Mouse (Mus musculus): ENCODE data around the gene Elovl6.
A peak's percentile ranks its signal among the peaks of the same experiment; 100 is the strongest.

Elovl6 gene

DNA sequence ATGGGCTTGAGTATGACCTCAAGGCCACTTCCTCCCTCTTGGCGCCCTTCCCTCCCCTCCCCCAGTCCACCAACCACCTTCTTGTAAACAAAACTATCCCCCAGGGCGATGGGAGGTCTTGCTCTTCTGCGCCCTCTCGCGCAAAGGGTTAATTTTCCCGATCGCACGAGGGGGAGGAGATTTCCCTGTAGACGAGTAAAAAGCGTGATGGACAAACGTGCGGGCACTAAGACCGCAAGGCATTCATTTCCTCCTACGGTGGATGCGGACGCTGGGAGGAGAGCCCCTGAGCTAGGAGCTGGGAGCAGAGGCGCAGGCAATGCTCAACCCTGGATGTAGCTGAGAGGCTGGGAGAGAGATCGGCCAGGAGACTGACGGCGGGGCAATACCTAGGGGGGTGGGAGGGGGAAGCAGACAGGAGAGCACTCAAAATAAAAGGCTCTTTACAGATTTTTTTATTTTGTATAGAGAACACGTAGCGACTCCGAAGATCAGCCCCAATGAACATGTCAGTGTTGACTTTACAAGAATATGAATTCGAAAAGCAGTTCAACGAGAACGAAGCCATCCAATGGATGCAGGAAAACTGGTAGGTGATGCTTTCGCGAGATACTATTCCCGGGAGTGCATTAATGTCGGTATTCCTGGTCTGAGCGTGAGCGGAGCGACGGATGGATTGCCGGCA, at the start of gene Elovl6:
Gene Elovl6 (plus strand): TSS at position 176 of the 685 bp plus-strand sequence.
- peak; percentile 65 for DNase-seq (ENCODE audit: low spot score)

DNA sequence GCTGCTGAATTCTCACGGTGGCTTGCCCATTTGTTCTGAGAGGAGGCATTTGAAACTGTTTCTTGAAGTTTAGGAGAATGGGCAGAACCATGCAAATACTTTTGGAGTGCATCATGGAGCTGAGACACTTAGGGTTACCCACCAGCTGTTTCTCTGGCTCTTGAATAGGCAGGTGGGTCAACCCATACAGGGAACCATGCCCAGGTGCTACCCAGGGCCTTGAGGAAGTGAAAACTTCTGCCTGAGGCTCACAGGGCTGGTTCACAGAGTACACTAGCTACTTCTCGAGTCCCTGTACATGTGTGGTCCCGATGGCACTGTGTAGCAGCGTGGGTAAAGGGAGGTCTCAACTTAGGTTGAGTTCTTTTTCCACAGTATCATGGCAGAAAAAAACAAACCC, 43.4 kb upstream of the Elovl6 start:
- DNase-seq (ENCODE audit: low spot score): no peak

DNA sequence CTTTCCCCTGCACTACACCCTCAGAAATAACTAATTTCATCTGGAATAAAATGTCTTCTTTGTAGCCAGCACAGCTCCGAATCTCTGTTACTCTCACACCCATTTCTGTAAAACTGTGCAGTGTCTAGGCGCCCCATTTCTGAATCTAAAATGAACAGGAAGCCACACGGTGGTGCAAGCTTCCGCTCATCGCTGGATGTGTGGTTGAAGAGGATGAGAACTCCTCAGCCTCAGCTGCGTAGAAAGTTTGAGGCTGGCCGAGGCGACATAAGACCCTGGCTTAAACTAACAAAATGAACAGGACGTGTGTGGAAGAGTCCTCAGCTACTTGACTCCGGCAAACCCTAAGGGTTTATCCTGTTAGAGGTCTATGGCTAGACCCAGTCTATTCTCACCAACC, 38.0 kb upstream of the Elovl6 start:
- no peak for DNase-seq (ENCODE audit: low spot score)

DNA sequence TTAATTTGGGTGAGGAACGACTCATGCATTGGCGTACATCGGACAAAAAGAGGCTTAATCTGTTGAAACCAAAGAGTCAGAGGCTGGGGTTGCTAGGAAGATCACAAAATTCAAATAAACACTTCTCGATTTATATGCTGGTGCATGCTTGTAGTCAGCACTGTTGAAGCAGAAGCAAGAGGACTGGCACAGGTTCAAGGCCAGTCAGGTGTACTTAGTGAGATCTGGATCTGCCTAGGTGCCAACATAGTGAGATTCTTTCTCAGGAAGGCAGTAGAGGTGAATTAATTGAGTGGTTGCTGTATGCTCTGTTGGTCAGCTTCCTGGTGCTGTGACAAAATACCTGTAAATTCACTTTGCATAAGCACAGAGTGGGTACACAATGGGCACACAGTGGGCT, 37.4 kb upstream of the Elovl6 start:
- DNase-seq (ENCODE audit: low spot score): no peak

DNA sequence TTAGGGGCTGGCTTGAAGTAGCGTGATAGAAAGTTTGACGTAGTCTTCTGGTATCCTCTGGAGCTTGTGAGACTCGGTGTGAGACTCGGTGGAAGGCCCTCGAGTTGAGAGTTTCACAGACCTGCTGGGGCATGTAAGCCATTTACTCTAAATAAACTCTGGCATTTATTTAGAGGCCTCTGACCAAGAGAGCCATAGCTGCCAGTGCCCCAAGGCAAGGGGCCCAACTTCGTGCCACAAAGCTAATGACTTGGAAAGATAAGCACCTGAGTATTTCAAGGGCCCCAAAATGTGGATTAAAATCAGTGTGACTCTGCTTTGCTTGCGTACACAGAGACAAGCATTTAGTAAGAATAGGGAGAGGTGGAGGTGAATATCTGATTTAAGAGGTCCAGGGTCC, 28.4 kb upstream of the Elovl6 start:
- no peak for DNase-seq (ENCODE audit: low spot score)

DNA sequence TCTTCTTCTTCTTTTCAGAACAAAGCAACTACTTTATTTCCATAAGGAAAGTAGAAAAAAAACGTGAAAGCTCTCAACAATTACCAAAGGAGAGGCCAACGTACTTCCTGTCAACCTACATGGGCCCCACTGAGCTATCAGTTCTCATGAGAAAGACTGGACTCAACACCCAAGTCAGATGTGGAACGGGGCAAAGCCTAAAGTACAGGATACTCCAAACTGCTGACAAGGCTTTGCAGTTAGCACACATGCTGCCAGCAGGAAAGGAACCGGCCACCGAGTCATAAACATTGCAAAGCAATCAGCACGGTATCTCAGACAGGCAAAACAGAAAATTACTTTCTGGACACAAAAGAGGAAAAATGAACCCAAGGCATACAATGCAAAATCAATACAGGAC, 27.2 kb upstream of the Elovl6 start:
- no peak for DNase-seq (ENCODE audit: low spot score)

DNA sequence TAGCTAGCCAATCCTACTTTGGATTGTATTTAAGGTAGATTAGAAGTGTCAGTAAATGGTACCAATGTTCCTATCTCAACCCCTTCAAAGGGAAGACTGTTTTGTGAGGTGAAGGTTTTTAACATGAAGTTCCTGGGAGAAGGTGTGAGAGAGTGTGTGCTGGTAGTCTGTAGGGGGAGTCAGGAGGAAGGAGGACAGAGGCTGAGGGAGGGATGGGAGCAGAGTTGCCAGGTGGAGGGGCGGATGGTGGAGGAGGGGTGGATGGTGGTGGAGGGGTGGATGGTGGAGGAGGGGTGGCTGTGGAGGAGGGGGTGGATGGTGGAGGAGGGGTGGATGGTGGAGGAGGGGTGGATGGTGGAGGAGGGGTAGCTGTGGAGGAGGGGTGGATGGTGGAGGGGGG, 24.4 kb upstream of the Elovl6 start:
- DNase-seq (ENCODE audit: low spot score): no peak

DNA sequence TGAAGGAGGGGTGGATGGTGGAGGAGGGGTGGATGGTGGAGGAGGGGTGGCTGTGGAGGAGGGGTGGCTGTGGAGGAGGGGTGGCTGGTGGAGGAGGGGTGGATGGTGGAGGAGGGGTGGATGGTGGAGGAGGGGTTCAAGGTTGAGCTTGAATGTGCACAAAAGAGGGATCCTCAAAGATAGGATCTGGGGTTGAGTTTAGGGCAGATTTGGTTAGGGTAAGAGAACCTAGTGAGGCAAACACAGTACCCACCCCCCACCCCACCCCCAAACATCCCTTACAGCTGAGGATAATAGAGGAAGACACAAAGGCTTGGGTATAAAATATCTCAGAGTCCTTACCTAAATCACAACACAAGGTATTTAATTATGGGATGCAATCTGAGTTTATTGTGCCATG, 23.6 kb upstream of the Elovl6 start:
- no peak for DNase-seq (ENCODE audit: low spot score)

DNA sequence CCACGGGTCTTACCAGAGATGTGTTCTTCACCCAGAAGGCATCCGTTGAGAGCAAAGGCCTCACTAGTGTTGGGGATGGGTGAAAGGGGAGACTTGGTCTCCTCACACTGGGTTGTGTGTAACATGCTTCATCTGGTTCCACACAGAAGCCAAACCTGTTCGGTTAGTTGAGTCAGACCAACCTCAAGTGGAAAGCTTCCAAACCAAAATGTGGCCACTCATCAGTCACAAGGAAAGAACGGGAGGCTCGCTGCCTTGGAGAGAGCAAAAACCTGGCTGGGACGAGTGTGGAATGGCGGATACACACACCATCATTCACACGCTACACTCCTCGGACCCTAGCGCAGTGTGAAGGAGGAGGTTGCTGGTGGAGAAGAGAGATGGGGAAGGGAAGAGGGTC, 22.4 kb upstream of the Elovl6 start:
- DNase-seq (ENCODE audit: low spot score): no peak

DNA sequence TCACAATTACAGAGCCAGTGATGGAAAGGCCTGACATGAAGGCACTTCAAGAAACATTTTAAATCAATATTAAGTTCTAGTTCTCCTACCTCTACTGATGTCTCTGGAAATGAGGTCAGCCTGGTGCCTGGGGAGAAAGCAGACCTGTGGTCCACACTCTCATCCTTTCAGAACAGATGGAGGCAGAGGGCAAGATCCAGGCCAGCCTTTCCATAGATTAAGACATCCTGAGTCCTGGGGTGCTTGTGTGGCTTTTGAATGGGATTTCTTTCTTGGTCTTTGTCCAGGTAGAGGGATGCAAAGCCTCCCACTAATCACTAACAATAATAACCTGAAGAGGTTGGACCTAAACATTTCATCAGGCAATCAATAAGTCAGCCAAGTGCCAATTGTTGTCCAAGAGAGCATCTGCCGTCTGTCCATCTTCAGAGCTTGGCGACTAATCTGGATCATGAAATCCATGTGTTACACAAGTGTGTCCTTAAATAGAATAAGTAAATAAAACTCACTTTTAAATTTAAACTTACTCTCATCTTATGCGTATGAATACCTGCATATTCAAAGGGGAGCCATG, 16.2 kb upstream of the Elovl6 start:
- no peak for DNase-seq (ENCODE audit: low spot score)

DNA sequence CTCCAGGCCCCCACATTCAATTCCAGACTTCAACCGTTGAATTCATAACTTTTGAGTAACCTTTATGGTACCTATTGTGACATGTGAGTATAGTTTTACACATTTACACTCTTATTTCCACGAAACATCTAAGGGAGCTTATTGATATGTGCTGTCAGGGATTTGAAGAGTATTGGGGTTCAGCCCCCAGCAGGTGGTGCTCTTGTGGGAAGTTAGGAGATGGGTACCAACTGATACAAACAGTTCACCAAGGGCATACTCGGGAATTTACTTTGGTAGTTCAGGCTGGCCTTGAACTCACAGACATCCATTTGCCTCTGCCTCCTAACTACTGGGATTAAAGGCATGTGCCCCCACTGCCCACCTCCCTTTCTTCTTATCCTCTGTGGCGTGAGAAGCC, 11.7 kb upstream of the Elovl6 start:
- no peak for DNase-seq (ENCODE audit: low spot score)

DNA sequence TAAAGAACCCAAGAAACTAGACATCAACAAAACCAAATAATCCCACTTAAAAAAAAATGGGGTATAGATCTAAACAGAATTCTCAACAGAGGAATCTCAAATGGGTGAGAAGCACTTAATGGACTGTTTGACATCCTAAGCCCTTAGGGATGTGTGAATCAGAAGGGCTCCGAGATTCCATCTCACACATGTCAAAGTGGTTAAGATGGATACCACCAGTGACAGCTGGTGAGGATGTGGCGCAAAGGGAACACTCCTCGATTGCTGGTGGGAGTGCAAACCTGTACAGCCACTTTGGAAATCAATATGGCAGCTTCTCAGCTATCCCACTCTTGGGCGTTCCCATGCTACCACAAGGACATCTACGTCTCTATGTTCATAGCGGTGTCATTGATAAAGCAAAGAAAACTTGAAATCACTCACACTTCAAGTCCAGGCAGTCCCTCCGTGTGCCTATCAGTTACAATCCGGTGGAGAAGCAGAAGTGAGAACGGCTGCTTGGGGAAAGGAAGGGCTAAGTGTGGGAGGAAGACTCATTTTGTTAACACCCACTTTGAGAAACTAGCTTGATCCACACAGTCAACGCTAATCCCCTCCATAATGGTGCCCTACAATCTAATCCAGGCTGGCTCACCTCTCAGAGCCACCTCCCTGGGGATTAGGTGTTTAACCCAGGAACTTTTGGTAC, 8.6 kb upstream of the Elovl6 start:
- no peak for DNase-seq (ENCODE audit: low spot score)

DNA sequence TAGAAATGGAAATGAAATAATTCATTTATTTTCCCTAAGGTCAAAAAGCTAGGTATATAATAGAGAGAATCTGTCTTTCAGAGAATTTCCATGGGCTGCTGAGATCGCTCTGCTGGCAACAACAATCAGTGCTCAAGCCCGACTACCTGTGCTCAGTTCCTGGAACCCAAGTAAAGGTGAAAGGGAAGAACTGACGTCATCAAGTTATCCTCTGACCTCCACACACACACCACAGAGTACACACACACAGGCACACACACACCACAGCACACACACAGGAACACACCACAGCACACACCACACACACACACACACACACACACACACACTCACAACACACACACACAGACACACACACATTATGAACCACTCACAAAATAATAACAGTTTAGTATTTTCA, 5.1 kb upstream of the Elovl6 start:
- DNase-seq (ENCODE audit: low spot score): no peak

DNA sequence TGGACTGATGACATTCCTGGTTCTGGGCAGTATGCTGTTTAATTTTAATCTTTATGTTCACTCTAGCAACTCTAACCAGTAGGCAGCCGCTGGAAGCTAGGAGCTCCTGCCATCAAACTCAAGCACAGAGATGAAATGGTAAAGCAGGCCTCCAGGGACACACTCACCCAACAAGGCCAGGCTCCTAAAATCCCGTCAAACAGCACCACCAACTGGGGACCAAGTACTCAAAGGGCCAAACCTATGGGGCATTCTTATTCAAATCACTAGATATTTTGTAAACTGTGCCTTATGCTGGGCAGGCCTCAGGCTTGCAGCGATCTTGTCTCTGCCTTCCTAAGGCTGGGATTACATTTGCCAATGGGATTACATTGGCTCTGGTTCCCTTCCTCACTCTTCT, 2.8 kb upstream of the Elovl6 start:
- DNase-seq (ENCODE audit: low spot score): no peak

DNA sequence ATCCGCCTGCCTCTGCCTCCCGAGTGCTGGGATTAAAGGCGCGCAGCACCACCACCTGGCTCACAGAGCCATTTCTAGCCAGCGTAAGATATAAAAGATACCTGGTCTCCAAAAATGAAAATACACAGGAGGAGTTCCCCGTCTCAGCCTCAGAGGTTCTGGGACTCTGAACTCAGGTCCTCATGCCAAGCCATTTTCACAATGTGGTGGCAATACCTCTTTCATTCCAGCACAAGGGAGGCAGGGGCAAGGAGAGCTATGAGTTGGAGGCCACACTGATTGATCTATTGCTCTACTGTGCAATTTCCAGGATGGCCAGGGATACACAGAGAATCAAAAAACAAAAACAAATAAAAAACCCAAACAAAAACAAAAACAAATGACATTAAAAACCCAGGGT, 1.7 kb upstream of the Elovl6 start:
- no peak for DNase-seq (ENCODE audit: low spot score)

DNA sequence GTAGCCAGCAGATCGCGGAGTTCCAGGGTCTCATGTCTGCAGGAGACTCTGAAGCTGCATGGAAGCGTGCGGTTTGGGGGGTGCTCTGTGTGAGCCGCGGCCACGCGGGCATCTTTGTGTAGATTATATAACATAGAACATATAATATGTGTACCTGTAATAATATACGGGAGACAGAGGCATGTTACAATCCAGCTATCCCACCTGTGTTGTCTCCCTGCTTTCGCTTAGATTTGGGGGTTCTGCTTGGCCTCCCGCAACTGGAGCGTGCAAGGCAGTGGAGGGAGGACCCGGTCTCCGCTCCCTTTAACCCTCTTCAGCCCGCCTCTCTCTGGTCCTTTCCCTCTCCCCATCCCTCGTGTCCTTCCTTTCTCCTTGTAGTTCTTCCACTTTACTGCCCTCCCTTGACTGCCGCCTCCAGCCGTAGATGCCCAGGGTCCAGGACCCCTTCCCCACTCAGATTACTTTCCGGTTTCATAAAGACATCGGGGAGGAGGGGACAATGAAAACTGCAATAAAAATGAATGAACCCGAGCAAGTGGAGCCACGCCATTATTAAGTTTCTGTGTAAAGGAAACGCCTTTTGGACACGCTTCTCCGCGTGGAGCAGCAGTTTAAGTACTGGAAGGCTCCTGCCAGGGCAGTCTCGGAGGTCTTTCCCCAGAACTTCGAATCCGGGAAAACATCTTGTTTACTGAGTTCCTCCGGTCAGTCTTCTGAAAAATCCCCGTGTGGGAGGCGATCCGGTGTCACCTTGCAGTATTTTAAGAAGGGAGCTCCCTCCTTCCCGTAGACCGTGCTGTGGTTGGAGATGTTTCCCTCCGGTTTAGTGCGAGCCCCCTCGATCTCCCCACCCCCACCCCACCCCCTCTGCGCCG, 949 bp downstream of the Elovl6 start:
- no peak for DNase-seq (ENCODE audit: low spot score)

DNA sequence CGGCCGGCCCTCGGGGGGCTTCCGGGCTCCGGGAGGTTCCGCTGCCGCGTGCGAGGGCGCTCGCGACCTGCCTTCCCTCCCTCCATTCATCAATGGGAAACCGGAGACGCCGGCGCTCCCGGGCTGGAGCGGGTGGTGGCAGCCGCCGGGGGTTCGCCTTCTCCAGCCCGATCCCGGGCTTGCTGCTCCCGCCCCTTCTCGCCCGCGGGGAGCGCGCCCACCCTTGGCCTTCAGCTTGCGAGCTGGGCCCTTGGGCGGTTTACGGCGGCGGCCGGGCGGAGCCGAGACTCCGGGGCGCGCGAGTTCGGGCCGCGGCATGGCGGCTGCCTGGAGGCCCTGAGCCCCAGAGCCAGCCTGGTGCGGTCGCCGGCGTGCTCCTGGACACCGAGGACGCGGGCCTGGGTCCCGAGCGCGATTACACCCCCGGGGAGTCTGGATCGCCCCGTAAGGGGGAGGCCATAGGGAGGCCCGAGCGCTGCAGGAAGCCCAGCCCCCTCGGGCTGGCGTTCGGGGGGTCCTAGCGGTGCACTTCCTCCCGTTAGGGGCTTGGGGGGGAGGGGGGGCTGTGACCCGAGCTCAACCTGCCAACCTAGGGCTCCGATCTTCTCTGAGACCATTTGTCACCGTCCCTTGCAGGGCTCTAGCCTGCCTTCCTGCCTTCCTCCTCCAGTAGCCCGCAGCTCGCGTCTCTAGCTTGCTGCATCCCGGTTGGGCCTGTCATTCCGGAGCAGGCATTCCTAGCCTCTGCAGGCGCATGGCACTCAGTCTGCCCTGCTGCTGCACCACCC, 1.8 kb downstream of the Elovl6 start:
- DNase-seq (ENCODE audit: low spot score): peak; percentile 60

DNA sequence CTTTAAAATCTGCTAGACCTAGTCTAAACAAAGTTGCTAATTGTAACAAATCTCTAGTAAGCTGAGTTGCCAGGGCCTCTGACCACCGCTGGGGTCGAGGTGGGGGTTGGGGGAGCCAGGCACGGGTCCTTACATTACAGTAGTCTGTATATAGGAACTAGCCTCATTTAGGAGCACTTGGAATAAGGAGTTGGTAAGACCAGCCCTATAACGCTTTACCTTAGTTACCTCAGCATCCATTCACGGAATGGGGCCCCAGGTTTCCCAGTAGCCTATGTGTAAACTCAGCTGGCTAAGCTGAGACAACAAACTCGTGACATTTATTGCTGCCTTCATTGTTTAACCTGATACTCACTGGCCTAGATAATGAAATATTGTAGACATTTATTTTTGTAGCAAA, 3.3 kb downstream of the Elovl6 start:
- no peak for DNase-seq (ENCODE audit: low spot score)

DNA sequence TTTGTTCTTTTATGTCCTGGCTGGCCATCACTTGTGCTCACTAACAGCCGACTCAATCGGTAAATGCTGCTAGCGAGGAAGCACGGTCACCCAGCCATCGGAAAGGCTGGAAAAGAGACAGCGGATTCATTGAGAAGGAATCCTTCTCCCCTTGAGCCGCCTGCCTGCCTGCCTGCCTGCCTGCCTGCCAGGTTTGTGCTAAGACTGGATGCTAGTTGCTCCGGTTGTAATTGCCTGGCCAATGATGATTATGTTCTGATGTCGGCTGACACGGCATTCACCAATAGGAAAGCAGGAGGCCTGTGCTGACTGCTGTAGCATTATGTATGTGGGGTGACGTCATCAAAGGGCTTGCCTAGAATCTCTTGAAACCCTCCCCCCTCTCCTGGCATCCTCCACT, 4.0 kb downstream of the Elovl6 start:
- DNase-seq (ENCODE audit: low spot score): peak; percentile 84

DNA sequence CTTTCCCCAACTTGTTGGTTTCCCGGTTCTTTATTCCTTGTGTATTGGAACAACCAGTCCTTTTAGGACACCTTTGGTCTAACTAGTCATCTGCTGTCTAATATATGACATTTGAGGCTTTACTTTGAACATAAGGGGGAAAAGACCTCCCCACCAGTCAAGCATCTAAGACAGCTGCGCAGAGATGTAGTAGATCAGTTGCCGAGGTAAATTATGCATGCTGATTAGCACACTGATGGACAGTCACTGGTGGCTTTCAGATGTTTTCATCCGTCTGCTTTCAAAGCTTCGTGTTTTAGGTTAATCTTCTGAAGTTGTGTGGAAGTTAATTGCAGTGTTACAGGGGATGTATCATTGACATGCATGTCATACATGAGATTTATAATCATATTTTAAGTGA, 5.8 kb downstream of the Elovl6 start:
- no peak for DNase-seq (ENCODE audit: low spot score)

DNA sequence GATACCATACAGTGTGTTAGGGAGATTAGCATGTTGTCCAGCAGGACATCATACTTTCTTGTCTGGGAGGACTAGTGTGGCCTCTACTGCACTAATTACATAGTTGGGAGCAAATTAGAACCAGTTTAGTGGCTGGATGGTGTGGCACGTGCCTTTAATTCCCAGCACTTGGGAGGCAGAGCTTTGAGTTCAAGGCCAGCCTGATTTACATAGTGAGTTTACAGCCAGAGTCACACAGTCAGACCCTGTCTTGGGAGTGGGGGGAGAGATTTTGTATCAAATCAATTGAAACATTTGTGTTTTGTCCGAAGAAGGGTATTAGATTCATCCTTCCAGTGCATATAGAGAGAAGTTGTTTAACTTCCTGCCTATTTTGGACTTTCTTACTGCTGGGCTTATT, 8.7 kb downstream of the Elovl6 start:
- DNase-seq (ENCODE audit: low spot score): no peak

DNA sequence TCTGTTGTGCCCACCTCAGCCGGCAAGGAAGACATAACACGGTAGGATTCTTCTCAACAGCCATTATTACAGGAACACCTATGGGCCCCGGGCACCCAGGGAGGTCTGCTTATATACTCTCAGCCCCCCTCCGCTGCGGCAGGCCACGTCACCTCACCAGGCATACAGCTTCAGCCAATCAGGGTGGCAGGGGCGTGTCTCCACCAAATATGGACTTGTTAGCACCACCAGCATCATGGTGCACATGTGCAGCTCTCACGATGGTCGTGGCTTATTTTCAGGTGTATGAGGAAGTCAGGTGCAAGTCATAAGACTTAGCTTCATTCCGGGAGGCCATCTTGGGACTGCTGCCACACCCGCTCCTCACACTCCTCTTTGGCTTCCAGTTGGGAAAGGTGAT, 9.3 kb downstream of the Elovl6 start:
- no peak for DNase-seq (ENCODE audit: low spot score)
